Comparison of ENCODE assay signal across 1 mouse cellular context in genomic region chr1:74248799-74249198, GRCm38 (mm10).
TF ChIP-seq lines count a peak whose summit lies in the region.

No protein-coding gene starts in this region.

TF ChIP-seq in CH12.LX, 34 proteins besides CTCF, POLR2A, EP300 and RAD21 (continued from another document):
- TF ChIP-seq MXI1 (IDR thresholded peaks at IDR 0.05; ENCODE audit: low read depth, low read length) (no peak; the same call in 1 of the 2 replicates), ETS1 (conservative IDR thresholded peaks at IDR 0.05; ENCODE audit: low read depth, low read length) (peak; percentile 62), JUND (conservative IDR thresholded peaks at IDR 0.05; ENCODE audit: low read depth, low read length) (peak; percentile 91), ELF1 (IDR thresholded peaks at IDR 0.05; ENCODE audit: low read depth, low read length) (peak; percentile 85), USF1 (IDR thresholded peaks at IDR 0.05; ENCODE audit: low read depth, low read length) (no peak), TCF12 (IDR thresholded peaks at IDR 0.05; ENCODE audit: low read depth, low read length) (peak; percentile 52; the same call in 1 of the 2 replicates), NELFE (IDR thresholded peaks at IDR 0.05; ENCODE audit: low read depth, low read length) (no peak), UBTF (IDR thresholded peaks at IDR 0.05; ENCODE audit: low read depth, low read length) (no peak), SIN3A (IDR thresholded peaks at IDR 0.05; ENCODE audit: low read length) (peak; percentile 74; the same call in 1 of the 2 replicates), TBP (conservative IDR thresholded peaks at IDR 0.05; ENCODE audit: low read depth, low read length) (peak; percentile 71), MYC (IDR thresholded peaks at IDR 0.05; ENCODE audit: low read depth, low read length) (peak; percentile 87; the same call in 1 of the 2 replicates), NRF1 (IDR thresholded peaks at IDR 0.05; ENCODE audit: low read depth, low read length) (peak; percentile 35; the same call in 1 of the 2 replicates), USF2 (conservative IDR thresholded peaks at IDR 0.05; ENCODE audit: low read depth, low read length) (no peak), GABPA (IDR thresholded peaks at IDR 0.05; ENCODE audit: insufficient replicate concordance, low read depth, low read length) (no peak), JUN (IDR thresholded peaks at IDR 0.05; ENCODE audit: insufficient read depth, low read depth, low read length) (peak; percentile 89), MEF2A (IDR thresholded peaks at IDR 0.05; ENCODE audit: borderline replicate concordance, low read depth, low read length) (peak; percentile 78), SMC3 (IDR thresholded peaks at IDR 0.05; ENCODE audit: low read depth, low read length) (no peak), MAZ (IDR thresholded peaks at IDR 0.05; ENCODE audit: low read depth, low read length) (no peak), KAT2A (IDR thresholded peaks at IDR 0.05; ENCODE audit: insufficient replicate concordance, low read length) (no peak), IRF4 (IDR thresholded peaks at IDR 0.05; ENCODE audit: low read depth, low read length) (peak; percentile 92), POLR2AphosphoS2 (IDR thresholded peaks at IDR 0.05; ENCODE audit: low read depth, low read length) (peak; percentile 50; the same call in 1 of the 2 replicates), BHLHE40 (IDR thresholded peaks at IDR 0.05; ENCODE audit: low read depth, low read length) (no peak)
